Mouse (Mus musculus) layer of hippocampus, adult 18-20 months (tissue): Measurements from ENCODE around the gene Gm11032. TPM values are rescaled to one million over a fixed set of nuclear protein-coding genes. Genes with fewer than 3 reads are reported as not detected.

Experiments used
- total RNA-seq, 2 experiments: library from RNA; stranded (reverse); gene quantifications; 2 replicates each; pipeline ENCODE4 v1.2.3; 2021

The Gm11032 gene
- total RNA-seq, 2 experiments from 2014 or later, result not detected

Other genes starting within 250 kb of the Gm11032 start
- gene Hormad2, start 179.0 kb upstream of the Gm11032 start, total RNA-seq, result not detected
- 10 to 100 TPM; 69.1 to 71.2 TPM for gene Mtmr3, start 25.2 kb upstream of the Gm11032 start, total RNA-seq
- 10 to 100 TPM; 23.3 to 26.7 TPM for gene Ascc2, start 17.7 kb downstream of the Gm11032 start, total RNA-seq
- 100 to 1,000 TPM; 372 to 389 TPM for gene Uqcr10, start 84.3 kb downstream of the Gm11032 start, total RNA-seq
- gene Zmat5, start 84.6 kb downstream of the Gm11032 start, total RNA-seq, result 10 to 100 TPM; 32.4 to 34.4 TPM
- 100 to 1,000 TPM; 320 to 358 TPM for gene Cabp7, start 126.7 kb downstream of the Gm11032 start, total RNA-seq
- gene Nf2, start 229.5 kb downstream of the Gm11032 start, total RNA-seq, result 10 to 100 TPM; 88.6 to 99.8 TPM